Mouse (Mus musculus) hindbrain, embryonic 13.5 days (tissue): Measurements from ENCODE around the gene Gm10408. TPM values are rescaled to one million over a fixed set of nuclear protein-coding genes. Genes with fewer than 3 reads are reported as not detected.
"Not testable (repeated sequence)": the region's sequence is repeated elsewhere in the genome, so short reads cannot be mapped to it uniquely, and the experiment has no call there.

Experiments
- ATAC-seq: fragments of 200-750 bp; cut with Nextera tagmentation; 2 replicates; pipeline ENCODE4 v1.8.0; 2017; ENCODE audit warnings: moderate TSS enrichment; ENCODE audit not compliant: low FRiP score
- H3K27ac ChIP-seq: fragments of 300-500 bp; sonication (generic); 2 replicates; pipeline ENCODE4 v1.5.1; 2015; ENCODE audit warnings: inconsistent platforms, mild to moderate bottlenecking, moderate library complexity
- H3K27me3 ChIP-seq: fragments of 300-500 bp; sonication (generic); 2 replicates; pipeline ENCODE4 v1.6.1; 2015; ENCODE audit warnings: mild to moderate bottlenecking, inconsistent platforms
- H3K36me3 ChIP-seq: fragments of 300-500 bp; sonication (generic); 2 replicates; pipeline ENCODE4 v1.6.1; 2015; ENCODE audit warnings: mild to moderate bottlenecking, inconsistent platforms
- H3K4me1 ChIP-seq: fragments of 300-500 bp; sonication (generic); replicated peaks from 2 replicates; pipeline ENCODE4 v1.6.1; 2015; ENCODE audit warnings: inconsistent platforms
- H3K4me2 ChIP-seq: fragments of 300-500 bp; sonication (generic); 2 replicates; pipeline ENCODE4 v1.6.1; 2015; ENCODE audit warnings: inconsistent platforms, mild to moderate bottlenecking, moderate library complexity
- H3K4me3 ChIP-seq: fragments of 300-500 bp; sonication (generic); 2 replicates; pipeline ENCODE4 v1.5.1; 2015; ENCODE audit warnings: mild to moderate bottlenecking, inconsistent platforms
- H3K9ac ChIP-seq: fragments of 300-500 bp; sonication (generic); 2 replicates; pipeline ENCODE4 v1.6.1; 2015; ENCODE audit warnings: mild to moderate bottlenecking, inconsistent platforms
- H3K9me3 ChIP-seq: fragments of 300-500 bp; sonication (generic); 2 replicates; pipeline ENCODE4 v1.6.1; 2016; ENCODE audit warnings: inconsistent platforms
- WGBS: fragments of 180-500 bp; shearing (Covaris S2); methylation state at CpG from one replicate; pipeline ENCODE4 v1.1.7; 2015; 5-methylcytosine and 5-hydroxymethylcytosine counted together
- polyA plus RNA-seq: library from polyadenylated mRNA; unstranded; fragments of >200 nt; fragmentation: Nextera tagmentation; extraction: Ambion mirVana; gene quantifications from 2 replicates; pipeline ENCODE4 v1.2.1, GENCODE M21; 2015

The Gm10408 gene
- not detected in 2 replicates for polyA plus RNA-seq

DNA sequence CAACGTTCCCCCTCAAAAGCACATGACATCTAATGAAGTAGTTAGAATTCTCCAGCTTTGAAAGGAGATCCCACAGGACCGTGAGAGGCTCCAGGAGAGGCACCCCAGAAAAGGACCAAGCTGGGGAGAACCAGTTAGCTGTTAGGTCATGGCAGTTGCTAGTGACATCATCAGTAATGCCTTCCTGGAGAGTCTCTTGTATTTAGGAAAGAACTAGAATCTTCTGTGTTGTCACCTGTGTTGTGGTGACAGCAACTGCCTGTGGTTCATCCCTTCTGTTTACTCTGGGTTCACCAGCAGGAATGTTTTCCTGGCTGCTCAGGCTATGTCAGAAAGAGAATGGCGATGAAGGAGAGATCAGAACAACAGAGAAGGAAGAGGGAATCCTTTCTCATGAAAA is at the start of gene Gm10408:
Gene Gm10408 (plus strand): TSS at position 301 of the 400 bp plus-strand sequence.
- H3K9ac ChIP-seq, H3K36me3 ChIP-seq, H3K4me2 ChIP-seq, H3K27ac ChIP-seq, H3K4me1 ChIP-seq, H3K4me3 ChIP-seq, ATAC-seq, H3K9me3 ChIP-seq, H3K27me3 ChIP-seq: not testable (repeated sequence)
- no CpG with 5 or more reads among the region's 3 CpGs for WGBS

DNA sequence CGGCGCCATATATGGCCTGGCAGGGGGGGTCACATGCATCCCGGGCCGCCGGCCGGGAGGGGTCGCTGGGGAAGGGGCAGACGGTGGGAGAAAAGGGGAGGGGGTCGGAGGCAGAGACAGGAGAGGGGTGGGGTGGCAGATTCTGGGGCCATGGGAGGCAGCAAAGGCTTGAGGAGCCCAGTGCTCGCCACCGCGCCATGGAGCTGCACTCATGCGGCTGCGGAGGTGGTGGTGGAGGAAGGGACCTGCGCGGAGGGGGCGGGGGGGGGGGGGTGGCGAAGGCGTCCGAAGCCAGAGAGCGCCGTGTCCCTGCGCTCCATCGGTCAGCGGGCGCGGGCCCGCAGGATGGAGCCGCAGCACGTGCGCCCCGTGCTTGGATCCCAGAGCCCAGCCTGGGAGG is 36.9 kb upstream of the Gm10408 start, which contains the start of gene Gm10409:
Gene Gm10409 (plus strand): TSS at position 301 of the 400 bp plus-strand sequence.
- not testable (repeated sequence) for H3K4me1 ChIP-seq, H3K27ac ChIP-seq, H3K9me3 ChIP-seq, ATAC-seq, H3K27me3 ChIP-seq, H3K4me3 ChIP-seq, H3K4me2 ChIP-seq, H3K9ac ChIP-seq, H3K36me3 ChIP-seq
- WGBS, result no CpG with 5 or more reads among the region's 32 CpGs

DNA sequence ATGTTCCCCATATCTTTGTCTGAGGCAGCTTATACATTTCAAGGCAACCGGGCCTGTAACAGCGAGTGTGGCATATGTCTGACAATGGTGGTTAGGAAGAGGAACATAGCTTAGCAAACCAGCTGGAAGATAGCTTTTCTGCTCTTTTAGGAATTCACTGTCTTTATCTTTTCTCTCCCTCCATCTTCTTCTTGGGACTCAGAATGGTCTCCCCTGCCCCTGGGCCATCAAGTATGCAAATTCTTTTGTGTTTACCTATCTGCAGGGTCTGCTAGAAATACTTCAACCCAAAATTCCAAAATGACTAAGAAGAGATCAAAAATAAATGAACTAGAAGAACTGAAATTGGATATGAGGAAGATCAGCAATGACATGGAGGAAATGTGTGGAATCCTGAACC is 21.4 kb upstream of the Gm10408 start, which contains the start of gene Gm3005:
Gene Gm3005 (plus strand): TSS at position 301 of the 400 bp plus-strand sequence.
- not testable (repeated sequence) for H3K9ac ChIP-seq, H3K9me3 ChIP-seq, H3K4me3 ChIP-seq, H3K36me3 ChIP-seq, H3K27me3 ChIP-seq, ATAC-seq, H3K4me1 ChIP-seq, H3K27ac ChIP-seq, H3K4me2 ChIP-seq
- WGBS, result no CpG with 5 or more reads among the region's 2 CpGs

Other genes with a start within 250 kb of the Gm10408 start
- 27.4 and 32.6 TPM in 2 replicates for gene D830030K20Rik, start 240.9 kb upstream of the Gm10408 start, polyA plus RNA-seq
- gene Gm2956, start 116.8 kb upstream of the Gm10408 start, polyA plus RNA-seq, result not detected in 2 replicates
- gene Gm10413, start 54.3 kb upstream of the Gm10408 start, polyA plus RNA-seq, result not detected in 2 replicates
- gene Gm10409, start 36.8 kb upstream of the Gm10408 start, polyA plus RNA-seq, result 14.3 and 14.5 TPM in 2 replicates
- 6.6 and 7.0 TPM in 2 replicates for gene Gm3005, start 21.3 kb upstream of the Gm10408 start, polyA plus RNA-seq
- not detected in 2 replicates for gene Gm3012, start 185.1 kb downstream of the Gm10408 start, polyA plus RNA-seq
- 14.3 and 14.5 TPM in 2 replicates for gene Gm3020, start 202.7 kb downstream of the Gm10408 start, polyA plus RNA-seq
- not detected in 2 replicates for gene Gm3043, start 239.4 kb downstream of the Gm10408 start, polyA plus RNA-seq